Mouse (Mus musculus) hindbrain, embryonic 10.5 days (tissue): Measurements from ENCODE around the gene Ift122. TPM values are rescaled to one million over a fixed set of nuclear protein-coding genes. Genes with fewer than 3 reads are reported as not detected.
"Not testable (repeated sequence)": the region's sequence is repeated elsewhere in the genome, so short reads cannot be mapped to it uniquely, and the experiment has no call there.

Source experiments
- DNase-seq: peaks from one replicate; pipeline ENCODE4 v3.0.0-alpha.2; 2017; ENCODE audit warnings: low spot score
- H3K27ac ChIP-seq: fragments of 300-500 bp; sonication (generic); 2 replicates; pipeline ENCODE4 v1.5.1; 2016; ENCODE audit warnings: mild to moderate bottlenecking, moderate library complexity
- H3K27me3 ChIP-seq: fragments of 300-500 bp; sonication (generic); 2 replicates; pipeline ENCODE4 v1.6.1; 2016; ENCODE audit warnings: mild to moderate bottlenecking; ENCODE audit not compliant: poor library complexity, insufficient read depth, severe bottlenecking
- H3K36me3 ChIP-seq: fragments of 300-500 bp; sonication (generic); 2 replicates; pipeline ENCODE4 v1.6.1; 2016; ENCODE audit warnings: mild to moderate bottlenecking, moderate library complexity
- H3K4me1 ChIP-seq: fragments of 300-500 bp; sonication (generic); replicated peaks from 2 replicates; pipeline ENCODE4 v1.6.1; 2016; ENCODE audit warnings: mild to moderate bottlenecking
- H3K4me3 ChIP-seq: fragments of 300-500 bp; sonication (generic); 2 replicates; pipeline ENCODE4 v1.5.1; 2016; ENCODE audit warnings: mild to moderate bottlenecking, moderate library complexity
- H3K9me3 ChIP-seq: fragments of 300-500 bp; sonication (generic); 2 replicates; pipeline ENCODE4 v1.6.1; 2016; ENCODE audit warnings: mild to moderate bottlenecking, moderate library complexity
- WGBS: fragments of 180-500 bp; shearing (Covaris S2); methylation state at CpG from one replicate; pipeline ENCODE4 v1.1.7; 2016; 5-methylcytosine and 5-hydroxymethylcytosine counted together
- polyA plus RNA-seq: library from polyadenylated mRNA; unstranded; fragments of >200 nt; fragmentation: Nextera tagmentation; extraction: Ambion mirVana; gene quantifications from 2 replicates; pipeline ENCODE4 v1.2.1, GENCODE M21; 2016

The Ift122 gene
- polyA plus RNA-seq, 1 experiment from 2014 or later: 28.8 TPM

DNA sequence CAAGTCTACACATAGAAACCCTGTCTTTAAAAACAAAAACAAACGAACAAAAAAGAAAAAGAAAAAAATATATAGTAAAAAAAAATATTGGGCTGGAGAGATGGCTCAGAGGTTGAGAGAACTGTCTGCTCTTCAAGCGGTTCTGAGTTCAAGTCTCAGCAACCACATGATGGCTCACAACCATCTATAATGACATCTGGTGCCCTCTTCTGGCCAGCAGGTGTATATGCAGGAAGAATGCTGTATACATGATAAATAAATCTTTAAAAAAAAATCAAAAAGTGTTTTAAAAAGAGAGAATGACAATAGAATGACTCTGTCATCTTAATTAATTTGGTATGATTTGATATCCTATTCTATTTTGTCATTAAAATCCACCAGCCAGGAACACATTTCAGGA, 1.2 kb downstream of the Ift122 start:
- Histone ChIP-seq H3K27me3 (no peaks in the 10 kb centered on the region), H3K27ac (no peak overlapping the region), H3K4me1 (peaks cover 23% of the 10 kb centered on the region), H3K9me3 (no peaks in the 10 kb centered on the region), H3K4me3 (peak overlapping the region; percentile 75), H3K36me3 (peaks cover 13% of the 10 kb centered on the region)
- WGBS: 66% methylated on average over 2 of the region's 2 CpGs
- no peak for DNase-seq

DNA sequence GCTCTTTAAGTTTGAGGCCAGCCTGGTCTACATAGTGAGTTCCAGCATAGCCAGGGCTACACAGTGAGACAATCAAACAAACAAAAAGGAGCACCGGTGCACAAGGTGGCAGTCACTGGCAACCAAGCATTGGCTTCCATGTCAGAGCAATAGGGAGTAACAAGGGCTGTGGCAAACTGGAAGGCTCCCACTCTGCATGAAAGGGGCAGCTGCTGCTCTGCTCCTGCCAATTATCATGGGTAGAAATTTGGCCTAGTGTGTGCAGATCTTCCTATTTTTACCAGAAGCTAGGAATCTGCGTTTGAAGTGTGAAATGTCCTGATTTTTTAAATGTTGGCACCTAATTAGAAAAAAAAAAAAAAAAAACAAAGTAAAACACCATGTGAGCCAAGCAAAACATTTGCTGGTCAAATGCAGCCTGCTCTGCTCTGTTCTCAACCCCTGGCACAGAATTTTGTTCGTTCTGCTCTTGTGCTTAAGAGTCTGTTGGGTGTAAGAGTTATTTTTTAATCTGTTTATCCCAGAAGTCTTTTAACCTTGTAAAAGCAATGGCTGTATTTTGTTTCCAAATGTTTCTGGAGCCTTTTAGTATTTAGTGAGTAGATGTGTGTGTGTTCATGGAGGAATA, 2.6 kb downstream of the Ift122 start:
- H3K27me3 ChIP-seq: no peaks in the 10 kb centered on the region
- no peak overlapping the region for H3K4me3 ChIP-seq
- 90% methylated on average over 3 of the region's 3 CpGs for WGBS
- H3K4me1 ChIP-seq: peaks cover 23% of the 10 kb centered on the region
- H3K36me3 ChIP-seq: peaks cover 3% of the 10 kb centered on the region; the same call in 1 of the 2 replicates
- H3K9me3 ChIP-seq: no peaks in the 10 kb centered on the region
- no peak for DNase-seq
- no peak overlapping the region for H3K27ac ChIP-seq

DNA sequence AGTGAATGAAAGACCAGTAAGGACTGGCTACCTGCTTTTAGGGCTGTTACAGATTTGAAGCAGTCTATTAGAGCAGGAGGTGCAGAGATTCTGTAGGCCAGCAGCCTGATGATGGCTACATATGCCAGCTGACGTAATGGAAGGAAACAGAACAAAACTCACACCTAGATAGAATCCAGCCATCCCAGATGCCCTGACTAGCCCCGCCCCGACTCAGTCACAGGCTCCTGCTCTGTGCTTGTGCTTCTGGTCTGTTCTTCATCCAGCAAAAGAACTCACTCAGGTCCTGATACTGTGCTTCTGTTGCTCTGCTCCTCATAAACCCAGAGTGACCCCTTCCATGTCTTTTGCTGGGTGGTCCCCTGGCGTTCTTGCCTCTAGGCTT, 3.1 kb downstream of the Ift122 start:
- WGBS: 86% methylated on average over 4 of the region's 4 CpGs
- H3K4me1 ChIP-seq: peaks cover 23% of the 10 kb centered on the region
- DNase-seq: no peak

DNA sequence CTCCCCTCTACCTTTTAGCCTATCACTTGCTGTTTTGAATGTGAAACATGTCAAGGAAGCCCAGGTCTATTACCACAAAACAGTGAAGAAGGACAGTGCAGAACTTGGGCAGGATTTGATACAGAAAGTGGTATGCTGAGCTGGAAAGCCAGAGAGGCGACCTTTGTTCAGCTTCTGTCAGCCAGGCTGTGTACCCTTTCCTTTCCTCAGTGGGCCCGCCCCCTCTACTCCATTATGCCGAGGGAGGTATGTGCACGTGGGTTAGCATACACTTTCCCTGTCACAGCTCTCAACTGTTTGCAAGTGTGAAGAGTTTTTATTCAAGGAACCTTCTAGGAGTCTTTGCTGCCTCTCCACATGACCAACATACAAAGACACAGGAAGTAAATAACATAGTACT, 6.0 kb downstream of the Ift122 start:
- H3K4me3 ChIP-seq: no peak overlapping the region
- whole genome bisulfite sequencing: 63% methylated on average over 4 of the region's 4 CpGs
- H3K36me3 ChIP-seq: peaks cover 20% of the 10 kb centered on the region
- H3K27ac ChIP-seq: no peak overlapping the region
- H3K27me3 ChIP-seq: no peaks in the 10 kb centered on the region
- peaks cover 4% of the 10 kb centered on the region for H3K4me1 ChIP-seq
- no peak for DNase-seq
- no peaks in the 10 kb centered on the region for H3K9me3 ChIP-seq

More for the DNA sequence above, 3.1 kb downstream of the Ift122 start:
- no peak overlapping the region for H3K4me3 ChIP-seq
- H3K36me3 ChIP-seq: no peaks in the 10 kb centered on the region; the same call in 1 of the 2 replicates
- H3K27me3 ChIP-seq: no peaks in the 10 kb centered on the region
- H3K9me3 ChIP-seq: no peaks in the 10 kb centered on the region
- H3K27ac ChIP-seq: no peak overlapping the region

DNA sequence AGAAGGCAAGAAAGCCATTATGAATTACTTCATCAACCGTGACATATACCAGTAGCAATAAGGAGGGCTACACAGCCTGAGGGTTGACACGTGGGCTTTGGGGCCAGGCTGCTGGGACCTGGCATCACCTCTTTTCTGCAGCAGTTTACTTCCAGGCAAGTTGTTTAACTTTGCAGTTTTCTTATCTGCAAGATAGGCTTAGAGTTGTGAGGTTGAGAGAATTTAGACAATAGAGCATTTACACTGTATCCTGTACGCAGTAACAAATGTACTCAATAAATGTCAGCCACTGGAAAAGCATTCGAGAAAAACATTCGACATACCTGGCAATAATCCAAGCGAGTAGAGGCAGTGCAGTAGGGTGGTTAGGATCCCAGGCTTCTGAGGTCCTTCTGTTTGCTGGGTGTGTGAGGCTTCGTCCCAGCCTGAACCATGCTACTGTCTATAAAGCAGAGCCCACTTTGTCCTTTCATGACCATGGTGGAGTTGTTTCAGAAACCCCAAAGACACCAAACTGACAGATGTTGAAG, 6.8 kb downstream of the Ift122 start:
- peaks cover 4% of the 10 kb centered on the region for H3K4me1 ChIP-seq
- DNase-seq: no peak
- H3K4me3 ChIP-seq: no peak overlapping the region
- H3K27me3 ChIP-seq: no peaks in the 10 kb centered on the region
- 90% methylated on average over 7 of the region's 7 CpGs for WGBS
- no peaks in the 10 kb centered on the region for H3K9me3 ChIP-seq
- H3K27ac ChIP-seq: no peak overlapping the region
- H3K36me3 ChIP-seq: peaks cover 28% of the 10 kb centered on the region

DNA sequence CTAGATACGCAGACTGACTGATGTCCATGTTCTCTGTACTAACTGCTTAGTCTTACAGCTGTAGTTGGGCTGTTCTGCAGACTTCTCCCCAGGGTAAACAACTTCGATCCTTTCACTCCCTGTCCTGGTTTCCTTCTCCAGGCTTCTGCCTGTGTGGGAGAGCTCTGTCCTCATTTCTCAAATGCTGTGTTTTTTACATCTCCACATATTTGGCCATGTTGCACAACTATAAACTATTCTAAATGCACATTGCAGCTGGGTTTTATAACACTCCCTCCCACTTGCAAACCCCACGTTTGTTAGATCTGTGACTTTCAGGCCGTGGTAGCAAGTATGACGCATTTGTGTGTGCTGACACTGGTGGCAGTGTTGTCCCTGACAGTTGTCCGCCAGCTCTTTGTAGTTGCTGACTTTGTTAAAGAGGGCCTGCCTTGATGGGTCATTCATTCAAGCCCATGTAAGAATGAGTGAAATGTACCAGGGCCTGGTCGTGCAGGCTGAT, 10.1 kb downstream of the Ift122 start:
- Histone ChIP-seq H3K4me3 (no peak overlapping the region), H3K4me1 (no peaks in the 10 kb centered on the region; the same call in 1 of the 2 replicates), H3K36me3 (peaks cover 34% of the 10 kb centered on the region), H3K9me3 (no peaks in the 10 kb centered on the region), H3K27me3 (no peaks in the 10 kb centered on the region), H3K27ac (no peak overlapping the region)
- DNase-seq: no peak
- 73% methylated on average over 7 of the region's 7 CpGs for WGBS

DNA sequence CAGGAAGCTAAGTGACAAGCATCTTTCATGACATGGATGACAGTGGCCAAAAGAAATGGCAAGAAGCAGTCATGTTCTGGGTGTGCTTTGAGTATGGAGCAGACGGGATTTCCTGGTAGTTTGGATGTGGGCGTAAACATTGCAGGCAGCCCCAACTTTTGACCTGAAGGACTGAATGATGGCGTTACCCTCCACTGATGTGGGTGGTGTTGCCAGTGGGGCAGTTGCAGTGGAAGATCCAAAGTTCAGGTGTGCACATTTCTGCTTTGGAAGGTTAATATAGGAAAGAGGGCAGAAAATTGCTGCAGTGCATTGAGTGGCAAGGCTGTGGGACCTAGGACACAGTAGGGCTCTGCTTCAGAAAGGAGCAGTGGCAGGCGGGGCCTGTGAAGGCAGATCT, 12.0 kb downstream of the Ift122 start:
- H3K27me3 ChIP-seq: no peaks in the 10 kb centered on the region
- H3K27ac ChIP-seq: no peak overlapping the region
- peaks cover 34% of the 10 kb centered on the region for H3K36me3 ChIP-seq
- no peaks in the 10 kb centered on the region for H3K9me3 ChIP-seq
- no peaks in the 10 kb centered on the region for H3K4me1 ChIP-seq
- no peak overlapping the region for H3K4me3 ChIP-seq
- 93% methylated on average over 4 of the region's 4 CpGs for WGBS
- no peak for DNase-seq

DNA sequence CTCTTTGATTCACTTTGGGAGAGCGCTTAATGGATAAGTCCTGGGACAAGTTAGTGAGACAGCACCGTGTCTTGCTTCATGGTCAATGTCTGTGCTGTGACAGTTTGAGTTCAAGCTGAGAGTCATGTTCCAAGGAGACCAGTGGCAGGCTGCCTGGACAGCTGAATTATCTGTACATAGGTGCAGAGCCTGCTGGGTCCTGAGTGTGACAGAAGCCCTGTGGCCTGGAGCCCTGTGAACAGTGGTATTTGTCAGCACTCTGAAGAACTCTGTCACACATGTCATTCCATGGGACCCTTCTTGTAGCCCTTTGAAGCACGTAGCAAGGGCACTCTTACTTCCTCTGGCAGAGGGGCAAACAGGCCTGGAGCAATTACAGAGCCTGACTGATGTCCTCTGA, 13.9 kb downstream of the Ift122 start:
- not testable (repeated sequence) for H3K4me1 ChIP-seq, DNase-seq, H3K27ac ChIP-seq, H3K4me3 ChIP-seq, H3K27me3 ChIP-seq, H3K9me3 ChIP-seq
- no CpG with 5 or more reads among the region's 3 CpGs for WGBS
- peaks cover 34% of the 10 kb centered on the region for H3K36me3 ChIP-seq

DNA sequence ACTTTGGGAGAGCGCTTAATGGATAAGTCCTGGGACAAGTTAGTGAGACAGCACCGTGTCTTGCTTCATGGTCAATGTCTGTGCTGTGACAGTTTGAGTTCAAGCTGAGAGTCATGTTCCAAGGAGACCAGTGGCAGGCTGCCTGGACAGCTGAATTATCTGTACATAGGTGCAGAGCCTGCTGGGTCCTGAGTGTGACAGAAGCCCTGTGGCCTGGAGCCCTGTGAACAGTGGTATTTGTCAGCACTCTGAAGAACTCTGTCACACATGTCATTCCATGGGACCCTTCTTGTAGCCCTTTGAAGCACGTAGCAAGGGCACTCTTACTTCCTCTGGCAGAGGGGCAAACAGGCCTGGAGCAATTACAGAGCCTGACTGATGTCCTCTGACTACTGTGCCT, 18.0 kb downstream of the Ift122 start:
- WGBS: no CpG with 5 or more reads among the region's 3 CpGs
- H3K36me3 ChIP-seq: peaks cover 14% of the 10 kb centered on the region
- not testable (repeated sequence) for H3K27me3 ChIP-seq, H3K9me3 ChIP-seq, H3K4me1 ChIP-seq, H3K4me3 ChIP-seq, H3K27ac ChIP-seq, DNase-seq

DNA sequence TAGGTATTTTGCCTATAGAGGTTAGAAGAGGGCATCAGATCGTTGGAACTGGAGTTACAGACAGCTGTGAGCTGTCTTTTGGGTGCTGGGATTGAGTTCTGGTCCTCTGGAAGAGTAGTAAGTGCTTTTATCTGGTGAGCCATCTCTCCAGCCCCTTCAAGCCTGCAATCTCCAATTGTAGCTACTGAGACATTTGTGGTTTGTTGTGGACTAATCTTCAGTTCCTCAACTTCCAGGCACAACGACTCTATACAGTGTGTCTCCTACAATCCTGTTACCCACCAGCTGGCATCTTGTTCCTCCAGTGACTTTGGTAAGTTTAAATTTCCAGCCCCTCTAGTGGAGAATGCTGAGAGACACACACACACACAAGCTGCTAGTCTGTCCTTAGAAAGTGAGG, 24.0 kb downstream of the Ift122 start:
- no peaks in the 10 kb centered on the region for H3K27me3 ChIP-seq
- H3K4me1 ChIP-seq: no peaks in the 10 kb centered on the region
- H3K36me3 ChIP-seq: peaks cover 63% of the 10 kb centered on the region
- no peak overlapping the region for H3K4me3 ChIP-seq
- DNase-seq: no peak
- 86% methylated on average over 2 of the region's 2 CpGs for WGBS
- no peak overlapping the region for H3K27ac ChIP-seq
- no peaks in the 10 kb centered on the region for H3K9me3 ChIP-seq

DNA sequence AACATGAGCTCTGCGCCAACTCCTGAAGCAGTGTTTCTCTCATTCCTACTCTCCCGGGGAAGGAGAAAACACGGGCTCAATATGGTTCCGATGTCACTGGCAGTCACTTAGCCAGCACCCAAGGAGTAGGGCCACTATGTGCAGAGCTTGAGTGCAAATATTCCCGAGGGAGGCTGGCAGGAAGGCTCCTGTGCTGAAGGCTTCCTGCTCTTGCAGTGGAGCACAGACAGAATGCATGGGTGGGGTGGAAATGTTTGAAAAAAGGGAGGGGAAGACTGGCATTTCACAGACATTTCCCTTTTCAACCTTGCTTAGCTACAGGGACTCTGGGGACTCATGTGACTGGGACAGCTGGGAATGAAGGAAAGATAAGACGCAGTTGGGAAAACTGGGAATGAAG, 25.4 kb downstream of the Ift122 start:
- Histone ChIP-seq H3K9me3 (no peaks in the 10 kb centered on the region), H3K4me1 (no peaks in the 10 kb centered on the region), H3K4me3 (no peak overlapping the region), H3K27ac (no peak overlapping the region), H3K27me3 (no peaks in the 10 kb centered on the region), H3K36me3 (peaks cover 70% of the 10 kb centered on the region)
- no peak for DNase-seq
- WGBS: 80% methylated on average over 6 of the region's 6 CpGs

DNA sequence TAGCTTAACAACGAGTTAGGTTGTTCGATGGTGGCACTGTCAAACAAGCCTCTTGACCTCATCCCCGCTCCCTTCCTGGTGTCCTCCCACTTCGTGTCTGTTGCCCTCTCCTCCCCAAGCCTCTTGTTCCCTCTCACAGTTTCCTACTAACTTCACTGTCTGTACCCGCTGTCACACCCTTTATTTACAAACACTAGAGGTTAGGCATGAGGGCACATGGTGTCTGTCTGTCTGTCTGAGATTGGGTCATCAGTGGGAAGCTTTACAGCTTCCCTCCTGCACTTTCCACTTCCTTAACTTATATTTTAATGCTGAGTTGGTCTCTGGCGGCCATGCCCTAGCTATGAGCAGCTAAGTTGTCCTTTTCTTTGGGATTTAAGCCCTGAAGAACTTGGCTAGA, 26.5 kb downstream of the Ift122 start:
- 88% methylated on average over 6 of the region's 6 CpGs for WGBS
- no peak for DNase-seq
- no peak overlapping the region for H3K4me3 ChIP-seq
- H3K4me1 ChIP-seq: no peaks in the 10 kb centered on the region
- H3K27me3 ChIP-seq: no peaks in the 10 kb centered on the region
- peaks cover 80% of the 10 kb centered on the region for H3K36me3 ChIP-seq
- no peak overlapping the region for H3K27ac ChIP-seq
- no peaks in the 10 kb centered on the region for H3K9me3 ChIP-seq

DNA sequence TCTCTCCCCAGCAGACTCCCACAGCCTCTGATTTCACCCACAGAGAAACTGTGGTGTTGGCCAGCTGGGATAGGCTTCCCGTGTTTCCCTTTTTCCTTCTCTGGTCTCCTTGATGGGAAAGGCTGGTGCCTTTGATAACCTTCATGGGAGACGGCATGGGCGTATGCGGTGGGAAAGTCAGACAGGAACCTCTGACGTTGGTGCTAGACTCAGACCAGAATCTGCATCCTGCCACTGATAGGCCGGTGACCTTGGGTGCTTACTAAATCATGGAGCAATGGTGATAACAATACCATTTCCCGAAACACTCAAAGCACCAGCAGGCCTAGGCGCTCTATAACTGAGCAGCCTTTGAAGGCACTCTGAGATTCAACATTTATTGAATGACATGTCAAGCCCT, 27.5 kb downstream of the Ift122 start:
- no peaks in the 10 kb centered on the region for H3K4me1 ChIP-seq
- peaks cover 82% of the 10 kb centered on the region for H3K36me3 ChIP-seq
- H3K4me3 ChIP-seq: no peak overlapping the region
- H3K9me3 ChIP-seq: no peaks in the 10 kb centered on the region
- DNase-seq: no peak
- whole genome bisulfite sequencing: 95% methylated on average over 8 of the region's 8 CpGs
- no peaks in the 10 kb centered on the region for H3K27me3 ChIP-seq
- no peak overlapping the region for H3K27ac ChIP-seq

DNA sequence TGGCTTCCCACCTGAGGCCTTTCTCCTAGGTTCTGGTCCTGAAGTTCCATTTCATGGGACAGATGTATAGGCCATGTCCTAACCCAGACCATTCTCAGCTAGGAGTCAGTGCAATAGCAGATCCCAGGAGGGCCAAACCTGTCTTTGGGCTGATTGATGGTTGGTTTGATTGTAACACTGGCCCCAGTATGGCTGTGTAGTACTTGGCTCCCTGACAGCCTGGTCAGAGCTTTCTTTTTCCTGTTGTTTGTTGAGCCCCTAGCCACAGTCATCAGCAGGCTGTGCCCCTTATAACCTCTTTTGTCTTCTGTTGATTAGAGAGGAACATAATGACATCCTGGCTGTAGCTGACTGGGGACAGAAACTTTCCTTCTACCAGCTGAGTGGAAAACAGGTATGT, 30.7 kb downstream of the Ift122 start:
- DNase-seq: no peak
- no peaks in the 10 kb centered on the region for H3K27me3 ChIP-seq
- peaks cover 80% of the 10 kb centered on the region for H3K36me3 ChIP-seq
- H3K27ac ChIP-seq: no peak overlapping the region
- H3K4me3 ChIP-seq: no peak overlapping the region
- H3K9me3 ChIP-seq: peaks cover 7% of the 10 kb centered on the region; the same call in 1 of the 2 replicates
- H3K4me1 ChIP-seq: no peaks in the 10 kb centered on the region
